Mouse (Mus musculus) cerebellum, postnatal 4 days (tissue): ENCODE measurements around the gene Grhpr.
"Not testable (repeated sequence)": the region's sequence is repeated elsewhere in the genome, so short reads cannot be mapped to it uniquely, and the experiment has no call there.

ENCODE experiments used
- DNase-seq, 2 experiments: peaks; one replicate each; pipeline ENCODE4 v3.0.0; 2022; ENCODE audit warnings: low spot score in 2 of 2, mixed read lengths in 1 of 2

Grhpr gene

GRCm38 (mm10) chr4:44981280-44981973, at the start of gene Grhpr:
Gene Grhpr, plus strand, starts transcription at chr4:44981395.
- peak in 1 of 2 experiments; percentile 80 for DNase-seq

- no peak for DNase-seq
Measured at GRCm38 (mm10) chr4:44931732-44932131, 49.5 kb upstream of the Grhpr start.

GRCm38 (mm10) chr4:44938359-44939340, 42.5 kb upstream of the Grhpr start:
- DNase-seq, result no peak

- DNase-seq, result no peak
Measured at GRCm38 (mm10) chr4:44939576-44940249, 41.5 kb upstream of the Grhpr start.

- DNase-seq, result no peak
Measured at GRCm38 (mm10) chr4:44940286-44940685, 40.9 kb upstream of the Grhpr start.

GRCm38 (mm10) chr4:44942237-44942636, 39.0 kb upstream of the Grhpr start:
- DNase-seq, result no peak

GRCm38 (mm10) chr4:44943480-44943879, 37.7 kb upstream of the Grhpr start:
- DNase-seq, result no peak

- no peak for DNase-seq
Measured at GRCm38 (mm10) chr4:44944426-44945075, 36.6 kb upstream of the Grhpr start.

GRCm38 (mm10) chr4:44946126-44946525, 35.1 kb upstream of the Grhpr start:
- DNase-seq, result not testable (repeated sequence)

GRCm38 (mm10) chr4:44947464-44947863, 33.7 kb upstream of the Grhpr start:
- no peak for DNase-seq

- no peak for DNase-seq
Measured at GRCm38 (mm10) chr4:44948314-44948713, 32.9 kb upstream of the Grhpr start.

GRCm38 (mm10) chr4:44953041-44953440, 28.2 kb upstream of the Grhpr start:
- no peak for DNase-seq

GRCm38 (mm10) chr4:44958776-44959175, 22.4 kb upstream of the Grhpr start:
- no peak for DNase-seq

- DNase-seq, result no peak
Measured at GRCm38 (mm10) chr4:44959220-44959619, 22.0 kb upstream of the Grhpr start.

GRCm38 (mm10) chr4:44963156-44963555, 18.0 kb upstream of the Grhpr start:
- no peak for DNase-seq

GRCm38 (mm10) chr4:44965175-44965574, 16.0 kb upstream of the Grhpr start:
- no peak for DNase-seq

GRCm38 (mm10) chr4:44965736-44966135, 15.5 kb upstream of the Grhpr start:
- DNase-seq, result no peak

GRCm38 (mm10) chr4:44967402-44967801, 13.8 kb upstream of the Grhpr start:
- DNase-seq, result no peak

- no peak for DNase-seq
Measured at GRCm38 (mm10) chr4:44970056-44970455, 11.1 kb upstream of the Grhpr start.

- peak in 1 of 2 experiments; percentile 43 for DNase-seq
Measured at GRCm38 (mm10) chr4:44970612-44971110, 10.5 kb upstream of the Grhpr start.

- DNase-seq, result peak; percentile 89 to 94
Measured at GRCm38 (mm10) chr4:44973450-44973849, 7.7 kb upstream of the Grhpr start.
